Mouse (Mus musculus): ENCODE measurements around the gene Sh3d19. TPM values are rescaled to one million over a fixed set of nuclear protein-coding genes. Genes with fewer than 3 reads are reported as not detected.

Sh3d19 gene
- 24.2 and 76.6 TPM in 2 replicates for polyA plus RNA-seq (2012; rRNA removed)

DNA sequence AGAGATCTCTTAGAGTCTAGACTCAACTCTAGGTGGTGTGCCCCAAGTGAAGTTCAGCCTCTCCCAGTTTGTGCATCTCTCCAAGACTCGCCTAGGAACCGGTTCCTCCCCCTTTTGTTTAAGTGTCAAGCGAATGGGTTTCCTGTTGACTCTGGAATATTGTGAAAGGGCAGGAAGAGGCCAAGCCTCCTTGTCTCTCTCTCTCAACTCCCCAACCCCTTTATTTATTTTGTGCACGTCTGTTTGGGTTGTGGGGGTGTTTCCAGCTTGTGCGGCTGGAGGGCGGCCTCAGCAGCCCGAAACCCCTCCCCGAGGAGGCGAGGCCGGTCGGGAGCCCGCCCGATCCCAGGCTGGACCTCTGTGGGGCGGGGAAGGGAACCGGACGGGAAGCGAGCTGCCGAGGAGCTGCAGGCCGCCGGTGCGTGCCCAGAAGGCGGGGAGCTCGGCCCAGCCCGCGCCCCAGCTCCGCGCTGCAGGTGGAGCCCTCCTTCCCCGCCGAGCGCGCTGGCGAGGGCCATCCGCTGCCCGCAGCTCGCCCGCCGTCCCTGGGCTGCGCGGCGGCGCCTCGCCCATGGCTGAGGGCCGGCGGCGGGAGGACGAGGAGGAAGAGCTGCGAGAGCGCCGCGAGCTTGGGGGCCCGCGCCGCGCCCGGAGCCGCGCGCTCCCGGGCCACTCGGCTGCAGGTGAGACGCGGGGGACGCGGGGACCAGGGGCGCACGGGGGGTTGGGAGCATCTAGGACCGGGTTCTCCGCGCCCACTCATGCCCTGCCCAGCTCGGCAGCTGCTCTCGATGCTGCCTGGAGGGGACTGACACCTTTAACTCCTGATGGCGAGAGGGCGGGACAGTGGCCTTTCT, at the start of gene Sh3d19:
Gene Sh3d19 (plus strand): TSS at position 368 of the 857 bp plus-strand sequence.
- 2% methylated on average over 73 of the region's 73 CpGs for WGBS
- no peak for DNase-seq (ENCODE audit: low read depth, low spot score)

GRCm38 (mm10) chr3:85922331-85922730, 48.6 kb upstream of the Sh3d19 start:
- no peak for DNase-seq (ENCODE audit: low read depth, low spot score)

DNA sequence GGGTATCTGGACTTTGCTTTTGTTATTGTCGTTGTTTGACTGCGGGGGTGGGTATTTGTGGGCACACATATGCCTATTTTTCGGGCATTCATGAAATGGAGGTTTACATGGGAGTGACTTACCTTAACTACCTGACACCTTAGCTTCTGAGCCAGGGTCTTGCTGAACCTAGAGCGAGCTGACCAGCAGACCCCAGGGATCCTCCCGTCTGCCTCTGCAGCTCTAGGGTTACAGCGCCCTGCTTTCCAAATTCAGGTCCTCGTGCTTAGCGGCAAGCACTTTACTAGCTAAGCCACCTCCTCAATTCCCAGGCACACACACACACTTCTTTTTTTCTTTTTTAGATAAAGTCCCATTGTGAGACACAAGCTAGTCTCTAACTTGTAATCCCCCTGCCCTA, 47.6 kb upstream of the Sh3d19 start:
- WGBS, result 79% methylated on average over 8 of the region's 8 CpGs
- DNase-seq (ENCODE audit: low read depth, low spot score), result no peak

More at GRCm38 (mm10) chr3:85922331-85922730, 48.6 kb upstream of the Sh3d19 start:
- 38% methylated on average over 3 of the region's 3 CpGs for WGBS

GRCm38 (mm10) chr3:85923954-85924945, 46.7 kb upstream of the Sh3d19 start:
- WGBS, result 33% methylated on average over 18 of the region's 18 CpGs
- DNase-seq (ENCODE audit: low read depth, low spot score), result peak; percentile 24

- DNase-seq (ENCODE audit: low read depth, low spot score), result no peak
- 84% methylated on average over 9 of the region's 9 CpGs for WGBS
Observed at GRCm38 (mm10) chr3:85927296-85927695, 43.6 kb upstream of the Sh3d19 start.

DNA sequence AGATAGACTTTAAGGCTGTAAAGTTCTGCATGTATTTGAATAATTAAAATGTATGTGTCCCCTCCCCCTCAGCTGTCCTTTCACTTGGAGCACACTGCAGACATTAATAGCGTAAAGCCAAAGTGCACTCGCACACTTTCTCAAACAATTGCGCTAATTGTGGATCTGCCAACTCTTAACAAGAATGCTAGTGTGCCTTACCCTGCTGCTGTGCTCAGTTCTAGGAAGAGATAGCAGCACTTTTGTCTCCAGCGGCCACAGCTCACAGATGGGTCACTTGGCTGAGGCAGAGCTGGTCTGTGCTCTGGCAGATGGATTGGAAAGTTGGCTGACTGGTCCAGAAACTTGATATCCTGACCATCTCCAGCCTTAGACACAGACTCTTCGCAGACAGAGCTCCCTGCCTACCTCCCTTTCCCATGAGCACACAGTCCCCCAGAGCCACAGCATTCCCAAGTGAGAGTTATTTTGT, 42.7 kb upstream of the Sh3d19 start:
- WGBS, result 78% methylated on average over 5 of the region's 5 CpGs
- no peak for DNase-seq (ENCODE audit: low read depth, low spot score)

DNA sequence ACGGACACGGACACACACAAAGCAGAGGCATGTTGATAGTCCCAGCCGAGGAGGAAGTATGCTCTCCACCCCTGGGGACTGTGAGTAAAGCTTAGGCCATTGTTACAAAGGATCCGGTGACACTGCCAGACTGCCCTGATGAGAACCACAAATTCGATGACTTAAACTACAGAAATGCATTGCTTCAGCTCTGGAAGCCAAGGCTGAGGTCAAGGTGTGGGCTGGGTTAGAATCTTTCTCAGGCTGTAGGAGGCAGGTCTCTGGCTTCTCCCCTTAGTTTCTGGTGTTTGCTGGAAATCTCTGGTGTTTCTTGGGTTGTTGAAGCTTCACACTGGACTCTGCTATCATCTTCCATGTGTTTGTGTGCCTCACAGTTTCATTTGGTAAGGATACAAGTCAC, 41.2 kb upstream of the Sh3d19 start:
- DNase-seq (ENCODE audit: low read depth, low spot score), result no peak
- WGBS, result 81% methylated on average over 5 of the region's 5 CpGs

DNA sequence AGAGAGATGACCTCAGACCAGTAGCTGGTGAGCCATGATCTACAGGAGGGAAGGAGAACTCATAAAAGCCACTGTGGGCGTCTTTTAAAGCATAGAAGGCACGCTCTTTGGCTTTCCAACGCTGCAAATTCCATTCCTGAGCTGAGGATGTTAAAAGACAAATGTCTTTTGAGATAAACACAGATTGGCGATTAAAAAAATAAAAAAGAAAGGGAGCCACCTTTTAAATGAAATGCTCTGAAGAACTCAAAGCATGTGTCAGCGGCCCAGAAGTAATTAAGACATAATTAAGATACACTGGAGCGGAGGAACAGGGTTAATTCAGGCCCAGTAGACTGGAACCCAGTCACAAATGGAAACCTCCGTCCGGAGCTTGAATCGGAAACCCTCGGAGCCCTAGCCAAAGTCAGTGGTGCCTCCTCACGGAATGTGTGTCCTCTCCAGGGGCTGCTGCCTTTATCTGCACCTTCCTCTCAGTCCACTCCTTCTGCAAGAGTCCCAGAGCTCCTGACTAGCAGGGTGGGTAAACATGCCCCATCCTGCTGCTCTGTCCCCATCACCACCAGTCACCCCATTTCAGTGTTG, 40.1 kb upstream of the Sh3d19 start:
- no peak for DNase-seq (ENCODE audit: low read depth, low spot score)
- 88% methylated on average over 11 of the region's 11 CpGs for WGBS

GRCm38 (mm10) chr3:85931859-85932258, 39.0 kb upstream of the Sh3d19 start:
- DNase-seq (ENCODE audit: low read depth, low spot score), result no peak
- 52% methylated on average over 6 of the region's 6 CpGs for WGBS

DNA sequence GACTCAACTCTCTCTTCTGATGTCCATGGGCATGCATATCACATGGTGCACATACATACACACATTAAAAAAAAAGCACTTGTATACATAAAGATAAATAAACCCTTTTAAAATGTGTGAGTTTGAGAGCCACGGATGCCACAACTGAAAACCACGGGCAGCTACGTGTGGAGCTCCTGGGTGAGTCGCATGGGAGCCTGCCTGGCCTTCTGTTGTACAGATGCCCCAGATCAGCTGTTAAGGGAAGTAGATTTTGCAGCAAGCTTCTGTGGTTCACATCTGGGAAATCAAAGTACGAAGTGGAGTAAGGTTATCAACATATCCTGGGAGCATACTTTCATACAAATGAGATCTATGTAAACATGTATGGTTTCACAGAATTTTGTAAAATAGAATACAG, 37.3 kb upstream of the Sh3d19 start:
- 90% methylated on average over 5 of the region's 5 CpGs for WGBS
- no peak for DNase-seq (ENCODE audit: low read depth, low spot score)

- DNase-seq (ENCODE audit: low read depth, low spot score), result no peak
- 86% methylated on average over 4 of the region's 4 CpGs for WGBS
Observed at GRCm38 (mm10) chr3:85950914-85951313, 20.0 kb upstream of the Sh3d19 start.

- DNase-seq (ENCODE audit: low read depth, low spot score), result no peak
- WGBS, result 84% methylated on average over 10 of the region's 10 CpGs
Observed at GRCm38 (mm10) chr3:85952696-85953283, 18.1 kb upstream of the Sh3d19 start.

DNA sequence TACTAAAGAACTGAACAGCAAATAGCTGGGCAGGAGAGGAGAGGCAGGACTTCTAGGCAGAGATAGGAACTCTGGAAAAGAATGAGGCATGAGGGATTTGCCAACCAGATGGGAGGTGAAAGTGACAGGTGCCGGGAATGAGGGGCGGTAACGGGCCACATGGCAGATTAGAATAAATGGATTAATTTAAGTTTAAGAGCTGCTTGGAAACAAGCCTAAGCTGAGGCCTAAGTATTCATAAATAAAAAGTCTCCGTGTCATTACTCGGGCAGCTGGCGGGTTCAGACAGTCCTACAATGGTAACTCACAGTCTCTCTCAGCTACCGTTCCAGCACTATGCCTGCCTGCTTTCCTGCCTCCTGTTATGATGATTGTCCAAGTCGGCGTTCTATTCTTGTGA, 15.6 kb upstream of the Sh3d19 start:
- no peak for DNase-seq (ENCODE audit: low read depth, low spot score)
- WGBS, result 87% methylated on average over 9 of the region's 9 CpGs

- WGBS, result 86% methylated on average over 5 of the region's 5 CpGs
- DNase-seq (ENCODE audit: low read depth, low spot score), result no peak
Observed at GRCm38 (mm10) chr3:85955704-85956103, 15.2 kb upstream of the Sh3d19 start.

DNA sequence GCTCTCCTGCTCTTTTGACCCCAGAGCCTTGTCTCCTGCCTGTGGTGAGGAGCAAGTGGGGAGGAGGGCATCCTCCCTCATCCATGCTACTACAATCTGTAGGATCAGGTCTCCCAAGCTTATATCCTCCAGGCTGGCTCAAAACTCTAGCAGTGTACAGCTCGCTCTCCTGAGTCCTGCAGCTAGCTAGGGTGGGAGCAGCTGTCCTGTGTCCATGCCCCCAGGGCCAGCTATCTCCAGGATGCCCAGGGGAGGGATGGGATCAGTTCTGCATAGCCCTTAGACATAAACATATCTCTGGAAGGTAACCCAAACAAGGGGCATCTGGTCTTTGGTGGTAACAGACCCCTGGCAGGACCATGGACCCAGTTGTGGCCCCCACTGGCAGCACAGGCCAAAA, 11.2 kb upstream of the Sh3d19 start:
- DNase-seq (ENCODE audit: low read depth, low spot score), result no peak
- 90% methylated on average over 1 of the region's 1 CpGs for WGBS

- 20% methylated on average over 5 of the region's 5 CpGs for WGBS
- no peak for DNase-seq (ENCODE audit: low read depth, low spot score)
Observed at GRCm38 (mm10) chr3:85961134-85961533, 9.8 kb upstream of the Sh3d19 start.

DNA sequence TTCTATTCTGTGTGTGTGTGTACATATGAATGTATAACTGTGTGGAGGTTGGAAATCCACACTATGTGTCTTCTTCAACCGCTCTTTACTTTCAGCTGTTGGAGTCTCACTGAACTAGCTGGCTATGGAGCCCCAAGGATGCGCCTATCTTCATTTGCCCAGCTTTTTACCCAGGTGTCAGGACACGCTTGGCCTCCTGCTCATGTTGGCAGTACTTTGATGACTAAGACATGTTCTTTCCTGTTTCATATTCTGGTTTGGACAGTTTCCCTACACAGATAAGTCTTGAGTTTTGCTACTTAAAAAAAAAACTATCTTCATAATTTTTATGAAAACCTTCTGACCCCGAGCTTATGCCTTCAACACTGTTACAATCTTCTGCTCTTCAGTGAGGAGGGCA, 5.4 kb upstream of the Sh3d19 start:
- WGBS, result 91% methylated on average over 4 of the region's 4 CpGs
- no peak for DNase-seq (ENCODE audit: low read depth, low spot score)

DNA sequence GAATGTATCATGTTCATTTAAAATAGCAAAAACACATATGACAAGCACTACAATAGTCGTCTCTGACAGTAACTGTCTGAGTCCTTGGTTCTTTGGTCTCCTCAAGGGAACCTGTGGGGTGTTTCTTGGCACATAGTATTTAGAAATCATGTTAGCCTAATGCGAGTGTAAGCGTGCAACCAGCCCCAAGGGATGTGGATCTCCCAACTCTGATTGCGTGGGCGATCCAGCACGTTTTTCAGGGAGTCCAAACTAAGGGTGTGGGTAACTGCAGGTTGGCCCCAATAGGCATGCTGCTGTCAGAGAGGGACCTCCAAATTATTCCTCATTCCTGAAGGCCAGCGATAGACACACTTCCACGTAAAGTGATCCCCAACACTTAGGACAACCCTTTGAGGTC, 1.9 kb upstream of the Sh3d19 start:
- DNase-seq (ENCODE audit: low read depth, low spot score), result no peak
- WGBS, result 97% methylated on average over 8 of the region's 8 CpGs

GRCm38 (mm10) chr3:85971599-85971975, 678 bp downstream of the Sh3d19 start:
- peak; percentile 82 for DNase-seq (ENCODE audit: low read depth, low spot score)
- WGBS, result 3% methylated on average over 13 of the region's 13 CpGs

All from large intestine, adult 2 months (tissue).